Mouse (Mus musculus) midbrain, postnatal 0 days (tissue): ENCODE results near the gene Gbx1. TPM values are rescaled to one million over a fixed set of nuclear protein-coding genes. Genes with fewer than 3 reads are reported as not detected.

ENCODE experiments used
- ATAC-seq: fragments of 200-750 bp; cut with Nextera tagmentation; 2 replicates; pipeline ENCODE4 v1.8.0; 2017; ENCODE audit warnings: moderate number of reproducible peaks, mild to moderate bottlenecking, moderate TSS enrichment, moderate library complexity; ENCODE audit not compliant: low FRiP score
- DNase-seq: peaks from one replicate; pipeline ENCODE4 v3.0.0-alpha.2; 2015; ENCODE audit warnings: low spot score
- H3K27ac ChIP-seq: fragments of 300-500 bp; sonication (generic); 2 replicates; pipeline ENCODE4 v1.5.1; 2014; ENCODE audit warnings: low read depth, mild to moderate bottlenecking, low read length, mixed read lengths
- H3K27me3 ChIP-seq: fragments of 300-500 bp; sonication (generic); 2 replicates; pipeline ENCODE4 v1.6.1; 2014; ENCODE audit warnings: low read length, control low read depth, mixed read lengths; ENCODE audit not compliant: insufficient read depth
- H3K36me3 ChIP-seq: fragments of 300-500 bp; sonication (generic); 2 replicates; pipeline ENCODE4 v1.6.1; 2014; ENCODE audit warnings: low read length, control low read depth, mixed read lengths; ENCODE audit not compliant: insufficient read depth
- H3K4me1 ChIP-seq: fragments of 300-500 bp; sonication (generic); 2 replicates; pipeline ENCODE4 v1.6.1; 2014; ENCODE audit warnings: mild to moderate bottlenecking, control low read depth, antibody characterized with exemption, low read length, mixed read lengths; ENCODE audit not compliant: insufficient read depth
- H3K4me2 ChIP-seq: fragments of 300-500 bp; sonication (generic); 2 replicates; pipeline ENCODE4 v1.6.1; 2014; ENCODE audit warnings: low read depth, mild to moderate bottlenecking, low read length, mixed read lengths; ENCODE audit not compliant: poor library complexity, severe bottlenecking
- H3K4me3 ChIP-seq: fragments of 300-500 bp; sonication (generic); 2 replicates; pipeline ENCODE4 v1.5.1; 2014; ENCODE audit warnings: low read depth, mild to moderate bottlenecking, low read length, moderate library complexity
- H3K9ac ChIP-seq: fragments of 300-500 bp; sonication (generic); replicated peaks from 2 replicates; pipeline ENCODE4 v1.6.1; 2014; ENCODE audit warnings: mild to moderate bottlenecking, low read length, moderate library complexity, mixed read lengths; ENCODE audit not compliant: poor library complexity, severe bottlenecking
- H3K9me3 ChIP-seq: fragments of 300-500 bp; sonication (generic); 2 replicates; pipeline ENCODE4 v1.6.1; 2016; ENCODE audit warnings: low read length, control low read depth
- CTCF ChIP-seq: IDR thresholded peaks from 2 replicates; pipeline ENCODE4 v1.5.1; 2016; ENCODE audit warnings: antibody characterized with exemption, mild to moderate bottlenecking
- WGBS: fragments of 180-500 bp; shearing (Covaris S2); extraction: QIAGEN DNeasy Blood & Tissue Kit; methylation state at CpG from one replicate; pipeline ENCODE4 v1.1.7; 2014; 5-methylcytosine and 5-hydroxymethylcytosine counted together
- polyA plus RNA-seq: library from polyadenylated mRNA; unstranded; fragments of >200 nt; fragmentation: Nextera tagmentation; extraction: Ambion mirVana; gene quantifications from 2 replicates; pipeline ENCODE4 v1.2.1, GENCODE M21; 2015
- total RNA-seq: library from RNA; depleted of rRNA; stranded (reverse); fragments of >200 nt; gene quantifications from 2 replicates; pipeline ENCODE4 v1.2.3, GENCODE M21; 2014

Gene Gbx1
- total and polyA plus RNA-seq, 2 experiments from 2014 or later: 0.12 to 0.33 TPM

GRCm38 (mm10) chr5:24530042-24530689 is 3.2 kb upstream of the Gbx1 start:
- H3K4me2 ChIP-seq: no peak overlapping the region
- no peak overlapping the region for H3K27ac ChIP-seq
- no peaks in the 10 kb centered on the region for H3K9me3 ChIP-seq
- H3K27me3 ChIP-seq: peaks cover 43% of the 10 kb centered on the region
- TF ChIP-seq CTCF: peak; percentile 100
- 21% methylated on average over 24 of the region's 24 CpGs for WGBS
- H3K36me3 ChIP-seq: no peaks in the 10 kb centered on the region
- no peaks in the 10 kb centered on the region for H3K4me1 ChIP-seq
- ATAC-seq: peak; percentile 61
- DNase-seq: peak; percentile 90
- H3K4me3 ChIP-seq: no peak overlapping the region
- no peak overlapping the region for H3K9ac ChIP-seq

DNA sequence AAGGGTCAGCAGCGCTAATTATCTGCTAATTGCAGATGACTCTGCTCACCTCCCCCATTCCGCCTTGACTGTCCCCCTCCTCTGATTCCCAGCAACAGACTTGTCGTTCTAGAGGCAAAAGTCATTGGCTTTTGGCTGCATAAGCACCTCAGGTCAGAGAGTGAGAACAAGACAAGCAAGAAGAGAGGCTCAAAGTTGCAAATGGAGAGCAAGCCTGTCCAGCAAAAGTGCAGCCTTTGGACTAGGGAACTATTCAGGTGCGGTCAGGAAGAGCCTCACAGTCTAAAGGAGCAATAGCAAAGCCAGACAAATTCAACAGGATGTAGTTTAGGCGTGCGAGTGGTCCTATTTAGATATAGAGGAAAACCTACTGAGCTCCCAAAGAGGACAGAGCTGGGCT is 778 bp upstream of the Gbx1 start:
- Histone ChIP-seq H3K4me2 (no peak overlapping the region), H3K4me3 (no peak overlapping the region), H3K9me3 (no peaks in the 10 kb centered on the region), H3K27ac (no peak overlapping the region), H3K36me3 (no peaks in the 10 kb centered on the region), H3K27me3 (peaks cover 63% of the 10 kb centered on the region), H3K4me1 (no peaks in the 10 kb centered on the region), H3K9ac (no peak overlapping the region)
- WGBS: 17% methylated on average over 6 of the region's 6 CpGs
- no peak for TF ChIP-seq CTCF
- ATAC-seq (no peak), DNase-seq (no peak)

DNA sequence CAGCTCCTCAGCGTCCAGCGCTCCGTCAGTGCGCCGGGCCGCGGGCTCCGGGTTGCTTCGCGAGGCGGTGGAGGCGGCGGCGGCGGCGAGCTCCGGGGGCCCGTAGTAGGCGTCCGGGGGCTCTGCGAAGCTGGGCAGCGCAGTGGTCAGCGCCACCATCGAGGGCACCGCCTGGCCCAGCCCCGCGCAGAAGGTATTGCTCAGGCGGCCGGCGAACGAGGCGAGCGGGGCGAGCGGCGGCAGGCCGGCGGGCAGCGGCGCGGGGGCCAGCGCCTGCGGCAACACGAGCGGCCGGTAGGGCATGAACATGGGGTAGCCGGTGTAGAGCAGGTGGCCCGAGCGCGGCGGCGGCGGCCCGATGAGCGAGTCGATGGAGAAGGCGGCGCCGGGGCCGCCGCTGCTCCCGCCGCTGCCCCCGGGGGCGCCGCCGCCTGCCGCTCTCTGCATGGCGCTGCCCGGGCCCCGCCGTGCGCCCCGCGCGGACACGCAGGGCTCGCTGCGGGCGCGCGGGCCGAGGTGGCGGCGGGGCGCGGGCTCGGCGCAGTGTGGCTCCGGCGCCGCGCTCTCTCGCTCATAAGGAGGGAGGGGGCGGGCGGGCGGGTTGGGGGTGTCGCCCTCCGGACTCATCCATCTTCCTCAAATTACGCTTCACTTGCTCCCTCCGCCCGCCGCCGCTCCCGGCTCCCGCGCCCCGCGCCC is 663 bp downstream of the Gbx1 start:
- WGBS: 1% methylated on average over 62 of the region's 109 CpGs
- H3K9me3 ChIP-seq: no peaks in the 10 kb centered on the region
- no peaks in the 10 kb centered on the region for H3K4me1 ChIP-seq
- ATAC-seq: peak; percentile 38; the same call in 1 of the 2 replicates
- H3K4me2 ChIP-seq: peak overlapping the region; percentile 96
- H3K4me3 ChIP-seq: peak overlapping the region; percentile 48
- H3K27ac ChIP-seq: no peak overlapping the region
- peak overlapping the region; percentile 48; the same call in 1 of the 2 replicates for H3K9ac ChIP-seq
- H3K36me3 ChIP-seq: no peaks in the 10 kb centered on the region
- DNase-seq: no peak
- no peak for TF ChIP-seq CTCF
- peaks cover 73% of the 10 kb centered on the region for H3K27me3 ChIP-seq

- no peak for DNase-seq
- 5% methylated on average over 34 of the region's 34 CpGs for WGBS
- TF ChIP-seq CTCF: no peak
- H3K27me3 ChIP-seq: peaks cover 72% of the 10 kb centered on the region
- ATAC-seq: no peak
- H3K27ac ChIP-seq: no peak overlapping the region
- H3K4me3 ChIP-seq: peak overlapping the region; percentile 48
- H3K36me3 ChIP-seq: no peaks in the 10 kb centered on the region
- H3K4me2 ChIP-seq: peak overlapping the region; percentile 96
- H3K9me3 ChIP-seq: no peaks in the 10 kb centered on the region
- no peaks in the 10 kb centered on the region for H3K4me1 ChIP-seq
- no peak overlapping the region for H3K9ac ChIP-seq
Observed at GRCm38 (mm10) chr5:24525360-24526189, 1.4 kb downstream of the Gbx1 start.

GRCm38 (mm10) chr5:24524522-24524921 is 2.5 kb downstream of the Gbx1 start:
- TF ChIP-seq CTCF: no peak
- Histone ChIP-seq H3K4me1 (no peaks in the 10 kb centered on the region), H3K36me3 (no peaks in the 10 kb centered on the region), H3K4me2 (no peak overlapping the region), H3K4me3 (no peak overlapping the region), H3K9me3 (no peaks in the 10 kb centered on the region), H3K27ac (no peak overlapping the region), H3K9ac (no peak overlapping the region), H3K27me3 (peaks cover 72% of the 10 kb centered on the region)
- WGBS: 16% methylated on average over 4 of the region's 4 CpGs
- ATAC-seq (no peak), DNase-seq (no peak)
